Mouse (Mus musculus) mouse embryonic stem cell (cell line): Measurements from ENCODE around the gene Gm45837.

ENCODE experiments used
- in situ Hi-C, 2 experiments: fragments of 300-500 bp; cut with MboI; formaldehyde crosslinking; loops; 1 replicate in 1 of 2; 3 replicates in 1 of 2; pipeline ENCODE4 v1.14.3; 2019 to 2020; ENCODE audit warnings: low sequenced_read_pairs in 2 of 2, low pct_unique_long_range_greater_than_20kb in 1 of 2, mixed read lengths in 1 of 2; ENCODE audit not compliant: unreplicated experiment in 1 of 2

Gm45837 gene

GRCm38 (mm10) chr7:101385866-101386452, 24.7 kb upstream of the Gm45837 start:
- in situ Hi-C loops, result no loop called here

- in situ Hi-C loops, result no loop called here
These were observed 21.4 kb upstream of the Gm45837 start for GRCm38 (mm10) chr7:101389256-101389655.

- in situ Hi-C loops, result no loop called here
These were observed 18.7 kb upstream of the Gm45837 start for GRCm38 (mm10) chr7:101391909-101392479.

- in situ Hi-C loops, result no loop called here
These were observed 17.7 kb upstream of the Gm45837 start for GRCm38 (mm10) chr7:101393015-101393414.

GRCm38 (mm10) chr7:101393694-101394504, 16.8 kb upstream of the Gm45837 start:
- in situ Hi-C loops, result no loop called here

GRCm38 (mm10) chr7:101394569-101394968, 16.1 kb upstream of the Gm45837 start:
- in situ Hi-C loops, result no loop called here

GRCm38 (mm10) chr7:101395471-101395870, 15.2 kb upstream of the Gm45837 start:
- in situ Hi-C loops, result no loop called here

GRCm38 (mm10) chr7:101397175-101397574, 13.5 kb upstream of the Gm45837 start:
- in situ Hi-C loops, result no loop called here

GRCm38 (mm10) chr7:101401510-101401909, 9.2 kb upstream of the Gm45837 start:
- in situ Hi-C loops, result no loop called here

- in situ Hi-C loops, result no loop called here
These were observed 6.9 kb upstream of the Gm45837 start for GRCm38 (mm10) chr7:101403831-101404230.

GRCm38 (mm10) chr7:101412796-101413195, 2.1 kb downstream of the Gm45837 start:
- in situ Hi-C loops, result no loop called here

- in situ Hi-C loops, result no loop called here
These were observed 3.5 kb downstream of the Gm45837 start for GRCm38 (mm10) chr7:101414209-101414608.

GRCm38 (mm10) chr7:101414661-101415511, 4.2 kb downstream of the Gm45837 start:
- in situ Hi-C loops, result no loop called here

GRCm38 (mm10) chr7:101415512-101416100, 4.9 kb downstream of the Gm45837 start:
- in situ Hi-C loops, result no loop called here

GRCm38 (mm10) chr7:101416391-101416790, 5.7 kb downstream of the Gm45837 start:
- in situ Hi-C loops, result no loop called here

GRCm38 (mm10) chr7:101419013-101419770, 8.5 kb downstream of the Gm45837 start:
- in situ Hi-C loops, result no loop called here

GRCm38 (mm10) chr7:101421529-101421928, 10.8 kb downstream of the Gm45837 start, which contains the start of gene Pde2a:
Pde2a (plus strand) TSS chr7:101421691.
- in situ Hi-C loops, result no loop called here

- in situ Hi-C loops, result no loop called here
These were observed 11.4 kb downstream of the Gm45837 start for GRCm38 (mm10) chr7:101422069-101422468.
